Mouse (Mus musculus) heart, postnatal 0 days (tissue): ENCODE measurements at regions not wholly inside any gene's neighbourhood (a gene's known extent, or its start where the extent isn't known, plus 50 kb on each side); places are given as distances from the start of the nearest gene placed in this dataset.

Experiments used
- ATAC-seq: fragments of 200-750 bp; cut with Nextera tagmentation; 2 replicates; pipeline ENCODE4 v1.8.0; 2017; ENCODE audit warnings: low read depth, moderate number of reproducible peaks, moderate library complexity; ENCODE audit not compliant: insufficient read depth
- DNase-seq: peaks from one replicate; pipeline ENCODE4 v3.0.0-alpha.2; 2016; ENCODE audit warnings: low spot score
- H3K27ac ChIP-seq: fragments of 300-500 bp; sonication (generic); 2 replicates; pipeline ENCODE4 v1.5.1; 2014; ENCODE audit warnings: low read depth, mild to moderate bottlenecking
- H3K27me3 ChIP-seq: fragments of 300-500 bp; sonication (generic); 2 replicates; pipeline ENCODE4 v1.6.1; 2014; ENCODE audit warnings: low read length, mixed read lengths; ENCODE audit not compliant: control insufficient read depth, insufficient read depth
- H3K36me3 ChIP-seq: fragments of 300-500 bp; sonication (generic); replicated peaks from 2 replicates; pipeline ENCODE4 v1.6.1; 2014; ENCODE audit warnings: low read length, mixed read lengths; ENCODE audit not compliant: control insufficient read depth, insufficient read depth
- H3K4me1 ChIP-seq: fragments of 300-500 bp; sonication (generic); 2 replicates; pipeline ENCODE4 v1.6.1; 2014; ENCODE audit warnings: antibody characterized with exemption; ENCODE audit not compliant: control insufficient read depth, insufficient read depth
- H3K4me2 ChIP-seq: fragments of 300-500 bp; sonication (generic); 2 replicates; pipeline ENCODE4 v1.6.1; 2014; ENCODE audit warnings: low read depth, mild to moderate bottlenecking, low read length, moderate library complexity
- H3K4me3 ChIP-seq: fragments of 300-500 bp; sonication (generic); 2 replicates; pipeline ENCODE4 v1.5.1; 2014; ENCODE audit warnings: low read depth, low read length
- H3K9ac ChIP-seq: fragments of 300-500 bp; sonication (generic); replicated peaks from 2 replicates; pipeline ENCODE4 v1.6.1; 2014; ENCODE audit warnings: low read depth, low read length, mixed read lengths
- H3K9me3 ChIP-seq: fragments of 300-500 bp; sonication (generic); replicated peaks from 2 replicates; pipeline ENCODE4 v1.6.1; 2016; ENCODE audit warnings: low read length; ENCODE audit not compliant: control insufficient read depth
- CTCF ChIP-seq: IDR thresholded peaks from 2 replicates; pipeline ENCODE4 v1.5.1; 2016; ENCODE audit warnings: antibody characterized with exemption, control low read depth, low read depth
- EP300 ChIP-seq: IDR thresholded peaks from 2 replicates; pipeline ENCODE4 v1.6.1; 2016; ENCODE audit warnings: antibody characterized with exemption, low read depth
- WGBS: fragments of 180-500 bp; shearing (Covaris S2); extraction: QIAGEN DNeasy Blood & Tissue Kit; methylation state at CpG from one replicate; pipeline ENCODE4 v1.1.7; 2014; 5-methylcytosine and 5-hydroxymethylcytosine counted together

GRCm38 (mm10) chr14:105987341-105987882 is 90.8 kb upstream of the Spry2 start:
- no peaks in the 10 kb centered on the region for H3K9me3 ChIP-seq
- 89% methylated on average over 4 of the region's 4 CpGs for WGBS
- no peaks in the 10 kb centered on the region for H3K27me3 ChIP-seq
- no peaks in the 10 kb centered on the region for H3K4me1 ChIP-seq
- no peak overlapping the region for H3K9ac ChIP-seq
- no peak overlapping the region for H3K4me2 ChIP-seq
- no peaks in the 10 kb centered on the region for H3K36me3 ChIP-seq
- H3K4me3 ChIP-seq, result no peak overlapping the region
- no peak overlapping the region for H3K27ac ChIP-seq
- TF ChIP-seq CTCF (no peak), EP300 (no peak)
- DNase-seq (no peak), ATAC-seq (no peak)

GRCm38 (mm10) chr14:105988738-105989137 is 92.1 kb upstream of the Spry2 start:
- Histone ChIP-seq H3K36me3 (no peaks in the 10 kb centered on the region), H3K9ac (no peak overlapping the region), H3K4me2 (no peak overlapping the region), H3K9me3 (no peaks in the 10 kb centered on the region), H3K4me1 (no peaks in the 10 kb centered on the region), H3K27ac (no peak overlapping the region), H3K27me3 (no peaks in the 10 kb centered on the region), H3K4me3 (no peak overlapping the region)
- DNase-seq (no peak), ATAC-seq (no peak)
- no peak for TF ChIP-seq EP300
- no peak for TF ChIP-seq CTCF

GRCm38 (mm10) chr14:105993124-105993523 is 96.5 kb upstream of the Spry2 start:
- H3K4me2 ChIP-seq, result no peak overlapping the region
- H3K27ac ChIP-seq, result no peak overlapping the region
- H3K4me1 ChIP-seq, result no peaks in the 10 kb centered on the region
- H3K4me3 ChIP-seq, result no peak overlapping the region
- H3K9me3 ChIP-seq, result no peaks in the 10 kb centered on the region
- no peaks in the 10 kb centered on the region for H3K36me3 ChIP-seq
- no peaks in the 10 kb centered on the region for H3K27me3 ChIP-seq
- ATAC-seq (no peak), DNase-seq (no peak)
- no peak overlapping the region for H3K9ac ChIP-seq
- WGBS, result 65% methylated on average over 3 of the region's 3 CpGs
- no peak for TF ChIP-seq CTCF
- TF ChIP-seq EP300, result no peak

- H3K9ac ChIP-seq, result no peak overlapping the region
- DNase-seq (no peak), ATAC-seq (no peak; the same call in 1 of the 2 replicates)
- no peaks in the 10 kb centered on the region for H3K27me3 ChIP-seq
- H3K4me2 ChIP-seq, result no peak overlapping the region
- no peaks in the 10 kb centered on the region for H3K4me1 ChIP-seq
- no peak overlapping the region for H3K4me3 ChIP-seq
- TF ChIP-seq EP300, result no peak
- TF ChIP-seq CTCF, result no peak
- no peaks in the 10 kb centered on the region for H3K9me3 ChIP-seq
- no peaks in the 10 kb centered on the region for H3K36me3 ChIP-seq
- no peak overlapping the region for H3K27ac ChIP-seq
- 65% methylated on average over 6 of the region's 6 CpGs for WGBS
Observed at GRCm38 (mm10) chr14:105999801-106000200, 103.2 kb upstream of the Spry2 start.

GRCm38 (mm10) chr14:106007769-106008168 is 98.2 kb upstream of the Trim52 start:
- no peak overlapping the region for H3K27ac ChIP-seq
- no peak for ATAC-seq
- H3K4me2 ChIP-seq, result no peak overlapping the region
- no peak for DNase-seq
- H3K36me3 ChIP-seq, result no peaks in the 10 kb centered on the region
- TF ChIP-seq CTCF (no peak), EP300 (no peak)
- WGBS, result 73% methylated on average over 2 of the region's 2 CpGs
- no peak overlapping the region for H3K4me3 ChIP-seq
- no peaks in the 10 kb centered on the region for H3K27me3 ChIP-seq
- H3K9ac ChIP-seq, result no peak overlapping the region
- H3K9me3 ChIP-seq, result peaks cover 5% of the 10 kb centered on the region; the same call in 1 of the 2 replicates
- H3K4me1 ChIP-seq, result no peaks in the 10 kb centered on the region

- H3K27ac ChIP-seq, result no peak overlapping the region
- no peak for ATAC-seq
Observed at GRCm38 (mm10) chr14:106008951-106009350, 97.0 kb upstream of the Trim52 start.

More at GRCm38 (mm10) chr14:106008951-106009350, 97.0 kb upstream of the Trim52 start:
- no peaks in the 10 kb centered on the region for H3K27me3 ChIP-seq
- H3K4me1 ChIP-seq, result no peaks in the 10 kb centered on the region
- DNase-seq, result no peak
- no peaks in the 10 kb centered on the region for H3K36me3 ChIP-seq
- peaks cover 5% of the 10 kb centered on the region; the same call in 1 of the 2 replicates for H3K9me3 ChIP-seq
- 82% methylated on average over 3 of the region's 3 CpGs for WGBS
- no peak overlapping the region for H3K9ac ChIP-seq
- TF ChIP-seq CTCF (no peak), EP300 (no peak)
- H3K4me3 ChIP-seq, result no peak overlapping the region
- H3K4me2 ChIP-seq, result no peak overlapping the region
